Mouse (Mus musculus) left cerebral cortex, postnatal 14 days (tissue): Measurements from ENCODE around the gene Tbpl1. TPM values are rescaled to one million over a fixed set of nuclear protein-coding genes. Genes with fewer than 3 reads are reported as not detected.

Experiments used
- DNase-seq, 2 experiments: peaks; one replicate each; pipeline ENCODE4 v3.0.0; 2021 to 2022; ENCODE audit warnings: low spot score in 2 of 2, mixed read lengths in 1 of 2
- intact Hi-C: fragments of 180-260 bp; cut with DNase I; formaldehyde crosslinking; loops from one replicate; pipeline ENCODE4 v1.15.1; 2025
- long read RNA-seq, 2 experiments: library from polyadenylated mRNA; stranded (forward); transcript quantifications; one replicate each; pipeline ENCODE4 v2.0.0; 2021
- total RNA-seq, 2 experiments: library from RNA; stranded (reverse); gene quantifications; 2 replicates each; pipeline ENCODE4 v1.2.3; 2021

Gene Tbpl1
- total RNA-seq: 10 to 100 TPM; 62.5 to 63.6 TPM
- long read RNA-seq, experiment 1, transcript Tbpl1-202 (7 exons, 2,873 nt): major isoform, 71 of 80 reads
- long read RNA-seq, experiment 1, partial matches to known transcripts: 1 of 80 reads
- long read RNA-seq, experiment 1, other reads (novel, unspliced or antisense): 5 of 80 reads
- long read RNA-seq, experiment 2, transcript Tbpl1-202 (7 exons, 2,873 nt): major isoform, 70 of 80 reads
- long read RNA-seq, experiment 2, partial matches to known transcripts: 5 of 80 reads
- long read RNA-seq, experiment 2, other reads (novel, unspliced or antisense): 5 of 80 reads

DNA sequence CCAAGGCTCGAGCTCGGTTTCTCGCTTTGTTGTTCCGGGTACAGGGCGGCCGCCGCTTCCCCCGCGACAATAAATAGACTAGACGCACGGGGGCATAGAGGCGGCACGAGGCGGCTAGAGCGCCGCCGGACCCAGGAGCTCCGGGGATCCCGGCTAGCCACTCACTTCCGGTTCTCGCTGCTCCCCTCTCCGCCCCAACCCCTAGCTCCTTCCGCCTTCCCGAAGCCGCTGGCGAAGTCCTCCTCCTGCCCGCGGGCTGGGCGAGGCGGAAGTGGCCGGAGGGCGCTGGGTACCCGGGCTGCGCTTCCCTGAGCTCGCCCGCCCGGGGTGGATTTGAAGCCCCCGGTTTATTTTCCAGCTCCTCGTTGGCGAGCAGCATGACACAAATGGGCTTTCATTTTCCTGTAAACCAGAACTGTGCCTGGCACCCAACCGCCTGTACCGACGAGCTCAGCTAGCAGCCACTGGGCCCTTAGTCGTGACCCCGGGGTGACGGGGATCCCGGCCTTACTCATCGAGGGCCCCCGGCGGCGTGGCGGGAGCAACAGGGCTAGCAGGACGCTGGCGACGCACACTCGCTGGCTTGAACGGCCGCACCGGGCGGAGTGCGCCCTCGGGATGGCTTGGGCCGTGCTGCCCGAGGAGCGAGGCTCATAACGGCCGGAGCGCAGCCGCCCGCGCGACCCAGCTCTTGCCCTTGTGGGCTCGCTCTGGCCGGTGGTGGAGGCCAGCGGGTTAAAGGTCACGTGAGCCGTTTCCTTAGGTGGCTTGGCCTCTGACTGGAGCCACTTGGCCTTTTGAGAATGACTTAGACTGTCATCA is at the start of gene Tbpl1:
Tbpl1 (minus strand) TSS at position 667 of the 822 bp plus-strand sequence.
- intact Hi-C loops: no loop called here
- DNase-seq: peak; percentile 95 to 96

DNA sequence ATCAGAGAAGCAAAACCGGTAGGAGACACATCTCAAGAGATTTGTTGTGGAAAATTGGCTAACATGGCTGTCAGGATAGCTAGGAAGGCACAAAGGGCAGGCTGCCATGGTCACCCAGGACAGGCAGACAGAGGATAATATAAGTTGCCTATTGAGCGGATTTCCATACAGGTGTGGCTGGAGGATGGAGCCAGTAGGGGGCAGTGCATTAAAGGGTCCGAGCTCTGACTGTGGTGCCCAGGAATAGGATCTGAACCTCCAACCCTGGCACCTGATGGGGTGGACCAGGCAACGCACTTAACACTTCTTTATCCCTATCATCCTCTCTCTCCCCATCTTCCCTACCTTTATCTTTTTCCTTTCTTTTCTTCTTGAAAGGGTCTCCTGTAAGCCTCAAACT is 49.7 kb upstream of the Tbpl1 start:
- DNase-seq: no peak
- intact Hi-C loops: loop anchor here (10.0 kb wide), 1 partner anchor 993 kb away; no protein-coding TSS in a partner anchor

DNA sequence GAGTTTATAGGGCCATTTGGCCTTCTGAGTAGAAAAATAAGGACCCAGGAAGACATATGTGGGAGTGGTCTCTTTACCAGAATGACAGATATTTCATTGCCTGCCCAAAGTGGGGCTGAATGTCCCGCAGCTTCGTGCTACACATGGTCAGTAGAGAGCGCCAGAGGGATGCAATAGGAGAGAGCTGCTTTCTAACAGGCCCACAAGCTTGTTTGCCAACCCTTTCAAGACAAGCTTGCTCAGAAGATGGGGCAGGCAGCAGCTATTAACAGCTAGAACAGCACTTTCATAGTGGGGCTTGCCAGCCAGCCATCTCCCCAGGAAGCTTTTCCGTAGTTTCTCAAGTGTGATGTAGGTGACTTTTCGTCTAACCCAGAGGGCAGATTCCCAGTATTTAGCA is 46.2 kb upstream of the Tbpl1 start:
- intact Hi-C loops: loop anchor here (2.0 to 5.0 kb wide), 3 partner anchors 63 to 199 kb away; no protein-coding TSS in a partner anchor
- peak; percentile 14 to 38 for DNase-seq

DNA sequence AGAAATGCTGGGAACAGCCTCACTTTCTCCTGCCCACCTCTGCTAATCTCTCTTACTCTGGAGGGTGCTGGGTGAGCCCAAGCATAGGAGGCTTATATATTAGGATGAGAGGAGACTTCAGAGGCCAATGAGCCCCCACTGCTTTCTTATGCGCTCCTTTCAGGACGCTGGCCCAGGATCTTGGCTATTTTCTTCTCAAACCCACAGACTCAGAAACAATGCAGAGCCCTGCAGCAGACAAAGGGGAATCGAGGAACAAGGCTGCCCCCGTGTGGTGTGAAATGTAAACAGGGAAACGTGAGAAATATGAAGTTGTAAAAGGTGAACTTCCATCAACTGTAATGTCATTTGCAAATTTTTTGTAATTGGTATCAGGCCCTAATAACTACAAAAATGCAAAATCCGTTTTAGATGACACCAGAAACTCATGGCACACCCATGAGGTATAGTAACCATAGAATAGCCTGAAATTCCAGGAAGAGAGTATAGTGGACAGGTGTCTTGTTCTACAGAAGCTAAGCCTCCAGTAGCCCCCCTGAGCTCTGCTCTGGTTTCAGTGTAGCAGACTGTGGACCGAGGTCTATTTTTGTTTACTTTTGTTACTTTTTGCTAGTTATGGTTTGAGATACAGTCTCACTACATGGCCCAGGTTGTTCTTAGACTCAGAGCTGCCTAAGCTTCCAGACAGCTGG is 44.4 kb upstream of the Tbpl1 start:
- intact Hi-C loops: loop anchor here (2.0 to 5.0 kb wide), 2 partner anchors 61 to 159 kb away; no protein-coding TSS in a partner anchor
- DNase-seq: peak; percentile 34 to 74

DNA sequence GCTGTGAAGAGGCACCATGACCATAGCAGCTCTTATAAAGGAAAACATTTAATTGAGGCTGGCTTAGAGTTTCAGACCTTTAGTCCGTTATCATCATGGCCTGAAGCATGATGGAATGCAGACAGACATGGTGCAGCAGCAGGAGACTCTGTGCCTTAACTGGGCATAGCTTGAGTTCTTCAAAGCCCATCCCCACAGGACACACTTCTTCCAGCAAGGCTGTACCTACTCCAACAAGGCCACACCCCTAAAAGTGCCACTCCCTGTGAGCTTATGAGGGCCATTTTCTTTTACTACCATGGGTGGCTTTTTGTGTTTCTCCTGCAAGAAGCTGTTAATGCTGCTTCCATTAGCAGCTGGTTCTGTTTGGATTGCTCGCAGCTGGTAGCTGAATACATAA is 43.7 kb upstream of the Tbpl1 start:
- intact Hi-C loops: loop anchor here (5.0 kb wide), 1 partner anchor 158 kb away; no protein-coding TSS in a partner anchor
- no peak for DNase-seq

DNA sequence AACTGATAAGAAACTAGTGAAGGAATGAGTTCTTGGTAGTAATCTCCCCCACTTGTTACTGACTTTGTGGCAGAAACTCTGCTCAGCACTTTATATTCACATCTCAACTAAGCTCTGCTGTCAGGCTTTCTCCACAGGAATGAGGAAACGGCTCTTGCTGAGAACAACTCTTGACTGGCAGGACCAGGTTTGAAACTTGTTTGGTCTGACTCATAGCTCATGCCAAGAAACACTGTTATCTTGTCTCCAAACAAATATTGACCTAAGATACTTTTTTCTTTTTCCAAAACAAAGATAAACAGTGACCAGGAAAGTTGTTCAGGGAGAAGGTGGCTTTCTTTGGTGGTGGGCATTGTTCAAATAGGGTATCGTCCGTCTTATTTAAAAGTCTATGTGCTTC is 42.9 kb upstream of the Tbpl1 start:
- intact Hi-C loops: loop anchor here (5.0 kb wide), 1 partner anchor 157 kb away; no protein-coding TSS in a partner anchor
- no peak for DNase-seq

DNA sequence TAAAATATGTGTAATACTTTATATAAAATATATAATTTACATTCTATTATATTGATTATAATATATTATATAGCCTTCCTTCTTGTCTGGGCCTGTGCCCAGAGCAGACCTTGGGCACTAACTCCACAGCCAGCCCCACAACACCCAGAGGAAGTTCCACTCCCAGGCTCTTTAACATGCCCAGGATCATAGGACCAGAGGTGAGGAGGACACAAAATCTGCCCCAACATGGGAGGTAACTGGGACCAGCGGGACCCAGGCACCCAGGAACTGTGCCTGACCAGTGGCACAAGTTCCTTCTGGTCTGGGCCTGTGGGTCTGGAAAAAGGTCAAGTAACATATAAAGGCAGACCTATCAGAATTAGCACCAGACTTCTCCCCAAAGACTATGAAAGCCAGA is 22.5 kb upstream of the Tbpl1 start:
- intact Hi-C loops: no loop called here
- DNase-seq: no peak

DNA sequence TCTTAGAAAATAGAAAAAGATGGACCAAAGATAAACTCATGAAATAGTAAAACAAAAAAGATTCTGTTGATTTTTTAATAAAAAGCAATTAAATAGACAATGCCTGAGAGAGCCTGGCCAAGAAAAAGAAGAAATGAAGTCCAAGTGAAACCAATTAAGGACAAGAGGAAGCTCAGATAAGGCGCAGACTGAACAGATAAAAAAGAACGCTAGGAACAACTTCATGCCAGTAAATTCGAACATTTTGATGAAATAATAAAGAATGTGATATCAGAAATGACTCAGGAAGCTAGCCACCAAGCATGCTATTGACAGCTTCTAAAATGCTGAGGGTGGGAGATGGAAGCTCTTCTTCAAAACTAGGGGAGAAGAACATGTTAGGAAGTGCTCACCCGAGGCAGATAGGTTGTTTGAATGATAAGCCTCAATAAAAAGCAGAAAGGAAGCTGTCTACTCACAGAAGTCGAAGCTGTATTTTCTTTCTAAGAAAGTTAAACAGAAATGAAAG is 19.5 kb upstream of the Tbpl1 start:
- no peak for DNase-seq
- intact Hi-C loops: no loop called here

DNA sequence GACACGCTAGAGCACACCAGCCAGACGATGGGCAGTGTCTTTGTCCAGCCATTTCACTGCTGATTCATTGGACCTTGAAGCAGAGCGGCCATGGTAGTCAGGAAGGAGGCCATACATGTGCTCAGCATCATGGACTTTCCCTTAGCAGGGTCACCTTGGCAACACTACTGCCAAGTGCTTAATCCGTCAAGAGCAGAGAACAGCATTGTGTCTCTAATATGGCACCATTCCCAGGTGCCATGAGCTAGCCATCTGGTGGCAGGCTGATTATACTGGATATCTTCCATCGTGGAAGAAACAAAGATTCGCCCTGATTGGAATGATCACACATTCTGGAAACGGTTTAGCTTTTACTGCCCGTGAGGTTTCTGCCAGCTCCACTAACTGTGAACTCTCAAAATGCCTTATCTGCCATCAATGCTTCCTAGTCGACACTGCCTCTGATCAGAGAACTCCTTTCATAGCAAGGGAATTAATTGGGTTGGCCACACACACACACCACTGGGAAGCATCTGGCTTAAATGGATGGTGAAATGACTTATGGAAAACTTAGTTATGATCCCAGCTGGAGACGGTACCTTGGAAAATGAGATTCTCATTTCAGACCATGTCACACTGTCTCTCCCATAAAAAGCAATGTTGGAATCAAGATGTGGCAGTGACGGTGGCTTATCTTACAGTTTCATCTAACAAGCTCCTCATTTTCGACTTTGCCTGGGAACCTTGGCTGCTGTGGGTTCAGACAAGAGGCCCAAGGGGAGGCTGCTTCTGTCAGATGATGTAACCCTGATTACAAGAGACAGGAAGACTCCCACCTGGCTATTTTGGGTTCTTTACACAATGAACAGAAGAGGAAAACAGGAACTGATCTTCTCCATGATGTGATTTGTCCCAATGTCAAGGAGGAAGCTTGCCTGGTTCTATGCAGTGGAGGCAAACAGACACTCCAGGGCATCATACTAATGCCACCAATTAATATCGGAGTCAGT is 14.9 kb upstream of the Tbpl1 start:
- DNase-seq: peak; percentile 30 to 72
- intact Hi-C loops: no loop called here

DNA sequence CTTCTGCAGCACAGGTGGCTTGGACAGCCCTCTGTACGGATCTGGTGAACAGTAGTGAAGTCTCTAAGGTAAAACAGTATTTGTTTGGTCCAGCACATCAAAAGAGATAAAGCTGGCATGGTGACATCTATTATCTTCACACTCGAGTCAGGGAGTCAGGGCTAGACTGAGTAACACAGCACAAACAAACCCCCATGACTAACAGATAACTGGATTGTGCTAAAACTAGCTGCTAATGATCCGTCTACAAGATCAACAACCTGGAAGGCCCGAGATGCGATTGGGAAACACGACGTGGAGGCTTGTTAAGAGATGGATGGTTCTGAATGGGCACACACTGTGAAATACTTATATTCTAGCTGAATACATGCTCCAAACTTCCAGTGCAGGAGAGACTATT is 14.2 kb upstream of the Tbpl1 start:
- intact Hi-C loops: no loop called here

DNA sequence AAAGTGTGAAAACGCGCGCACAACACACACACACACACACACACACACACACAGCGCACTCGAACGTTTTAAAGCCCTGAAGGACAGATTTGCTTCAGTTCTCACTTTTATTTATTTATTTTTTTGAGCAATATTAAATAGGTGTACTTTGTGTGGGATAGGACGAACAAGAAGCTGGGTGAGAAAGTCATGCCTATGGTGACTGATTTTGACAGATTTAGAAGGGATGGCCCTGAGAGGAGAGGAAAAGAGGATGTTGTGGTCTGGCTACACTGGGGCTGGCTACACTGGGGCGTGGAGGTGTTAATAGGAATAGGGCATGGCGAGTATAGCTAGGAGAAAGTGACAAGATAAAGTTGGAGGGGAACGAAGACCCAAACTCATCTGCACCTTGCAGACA is 443 bp upstream of the Tbpl1 start:
- no peak for DNase-seq
- intact Hi-C loops: no loop called here

More for the DNA sequence above, 14.2 kb upstream of the Tbpl1 start:
- no peak for DNase-seq

DNA sequence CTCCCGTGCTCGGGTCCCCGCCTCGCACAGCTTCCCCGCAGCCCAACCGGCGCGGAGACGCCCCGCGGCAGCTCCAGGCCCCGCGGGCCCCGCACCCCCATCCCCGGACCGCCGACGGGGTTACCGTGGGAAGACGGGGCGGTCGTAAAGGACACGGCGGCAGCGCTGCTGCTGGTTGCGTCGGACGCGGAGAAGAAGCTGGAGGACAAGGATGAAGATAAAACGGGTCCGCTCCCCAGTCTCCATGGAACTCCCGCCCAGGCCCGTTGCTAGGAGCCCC is 806 bp downstream of the Tbpl1 start:
- intact Hi-C loops: no loop called here
- DNase-seq: no peak

DNA sequence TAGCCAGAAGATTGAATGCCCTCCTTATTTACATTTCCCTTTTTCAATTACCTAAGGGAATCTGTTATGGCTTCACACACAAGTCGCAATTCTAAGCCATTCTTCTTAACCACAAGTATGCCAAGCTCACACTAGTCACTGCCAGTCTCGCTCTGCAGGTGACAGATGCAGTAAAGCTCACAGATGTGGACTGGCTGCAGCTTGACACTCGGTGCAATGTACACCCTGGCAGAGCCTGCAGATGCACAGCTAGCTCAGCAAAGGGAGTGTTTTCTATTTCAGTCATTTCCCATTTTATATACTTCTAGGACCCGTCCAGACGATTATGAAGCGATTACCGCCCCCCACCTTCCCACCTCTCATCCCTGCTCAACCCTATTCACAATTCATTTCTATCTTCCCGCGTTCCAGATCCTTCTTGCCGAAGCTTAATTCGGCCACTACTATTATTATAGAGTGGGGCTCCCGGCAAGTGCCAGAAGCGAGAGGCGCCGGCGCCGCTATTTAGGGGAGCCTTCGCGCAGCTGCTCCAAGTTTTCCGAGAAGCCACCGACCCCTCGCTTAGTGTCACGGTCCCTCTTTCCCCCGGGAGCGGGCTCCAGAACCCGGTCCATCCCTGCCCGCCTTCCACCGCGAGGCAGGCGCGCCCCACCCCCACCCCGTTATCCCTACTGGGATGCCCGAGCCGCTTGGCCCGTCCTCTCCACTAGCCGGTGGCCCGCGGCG is 1.3 kb downstream of the Tbpl1 start:
- intact Hi-C loops: no loop called here
- DNase-seq: peak; percentile 22 to 27

DNA sequence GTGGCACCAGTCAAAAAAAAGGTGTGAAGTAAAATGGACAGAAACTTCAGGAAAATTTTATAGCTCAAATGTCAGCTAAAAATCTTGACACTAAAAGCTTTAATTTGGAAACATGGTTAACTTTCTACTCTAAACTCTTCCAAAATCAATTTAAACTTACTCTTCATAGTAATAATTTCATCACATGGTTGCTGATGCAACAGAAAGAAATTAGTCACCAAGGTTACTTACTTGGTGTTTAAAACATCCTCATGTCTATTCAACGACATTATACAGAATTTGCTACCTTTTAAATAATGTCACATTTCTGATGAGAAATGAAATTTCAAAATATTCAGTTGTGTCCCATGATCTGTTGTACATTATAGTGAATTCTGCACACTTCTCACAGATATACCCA is 3.5 kb downstream of the Tbpl1 start:
- DNase-seq: no peak
- intact Hi-C loops: no loop called here

DNA sequence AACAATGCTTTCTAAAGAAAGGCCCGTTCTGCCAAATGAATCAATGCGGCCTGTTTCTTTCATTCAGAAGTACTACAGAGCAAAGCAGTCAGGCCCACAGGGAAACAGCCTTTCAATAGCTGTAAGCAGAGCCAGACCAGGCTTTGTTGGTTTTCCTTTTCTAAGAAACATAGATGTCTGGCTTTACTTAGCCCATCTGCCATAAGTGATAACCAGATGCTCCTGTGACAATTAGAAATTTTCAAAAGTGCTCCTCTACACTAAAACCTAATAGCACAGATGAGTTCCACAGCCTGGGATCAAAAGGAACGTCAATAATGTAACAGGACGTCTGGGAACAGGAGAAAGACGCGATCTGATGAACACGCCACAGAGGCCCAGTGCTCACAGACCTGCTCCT is 5.4 kb downstream of the Tbpl1 start:
- intact Hi-C loops: no loop called here
- DNase-seq: no peak

DNA sequence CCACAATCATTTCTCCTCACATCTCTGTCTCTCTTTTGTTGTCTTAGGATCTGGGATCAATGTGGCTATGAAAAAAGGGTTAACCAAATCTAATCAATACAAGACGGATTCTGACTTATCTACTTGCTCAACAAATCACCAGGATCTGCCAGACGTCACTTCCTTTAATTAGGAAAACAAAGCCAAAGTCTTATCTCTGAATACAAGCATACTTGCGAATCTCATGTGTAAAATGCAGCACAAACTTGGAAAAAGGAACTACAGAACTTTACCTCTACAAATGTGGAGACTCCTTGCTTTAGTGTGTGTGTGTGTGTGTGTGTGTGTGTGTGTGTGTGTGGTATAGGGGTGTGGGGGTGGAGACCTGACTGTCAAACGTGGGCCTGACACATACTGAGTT is 6.6 kb downstream of the Tbpl1 start:
- intact Hi-C loops: no loop called here
- no peak for DNase-seq

DNA sequence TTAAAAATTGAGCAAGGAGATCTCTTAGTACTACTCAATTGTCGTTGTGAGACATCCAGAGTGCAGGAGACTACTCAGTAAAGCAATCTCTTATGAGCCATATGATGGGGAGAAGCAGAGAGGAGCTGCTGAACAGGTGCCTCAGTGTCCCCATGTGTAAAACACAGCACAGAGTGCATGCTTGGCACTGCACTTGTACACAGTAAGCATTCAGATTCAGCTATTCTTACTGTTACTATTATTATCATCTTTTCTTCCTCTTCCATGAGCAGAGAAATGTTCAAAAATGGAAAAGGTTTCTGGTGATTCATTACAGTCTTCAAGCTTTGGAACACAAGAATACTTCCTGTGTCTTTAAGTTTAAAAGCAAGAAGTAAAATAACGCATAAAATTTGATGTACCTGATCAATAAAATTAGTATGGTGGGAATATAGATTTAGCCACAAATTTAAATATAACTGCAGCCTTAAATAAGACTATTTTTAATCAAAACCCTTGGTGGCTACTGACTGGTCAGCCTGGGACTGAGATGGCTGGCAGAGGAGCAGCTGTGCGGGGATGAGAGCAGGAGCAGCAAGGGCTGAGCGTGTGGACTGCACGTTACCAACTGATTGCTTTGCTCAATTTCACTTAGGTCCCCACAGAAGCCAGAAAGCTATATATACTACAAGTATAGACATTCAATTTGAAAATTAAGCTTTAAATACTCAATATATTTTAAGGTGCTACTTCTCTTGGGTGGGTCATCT is 10.8 kb downstream of the Tbpl1 start:
- intact Hi-C loops: no loop called here

DNA sequence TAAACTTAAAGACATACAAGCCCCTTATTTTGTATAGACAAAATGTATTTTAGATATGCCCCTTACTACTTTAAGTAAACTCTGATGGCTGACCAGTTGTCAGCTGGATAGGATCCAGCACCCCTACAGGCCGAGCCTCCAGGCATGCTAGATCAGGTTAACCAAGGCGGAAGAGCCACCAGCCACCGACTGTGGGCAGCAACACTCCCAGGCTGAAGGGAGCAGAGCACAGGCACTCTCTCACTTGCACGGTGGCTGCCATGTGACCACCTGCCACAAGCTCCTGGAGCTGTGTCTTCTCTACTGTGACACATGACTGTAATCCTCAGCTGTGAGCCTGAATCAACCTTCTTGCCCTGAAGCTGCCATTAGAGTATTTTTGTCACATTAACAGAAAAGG is 13.3 kb downstream of the Tbpl1 start:
- DNase-seq: no peak
- intact Hi-C loops: loop anchor here (10.0 kb wide), 1 partner anchor 104 kb away; no protein-coding TSS in a partner anchor

More for the DNA sequence above, 10.8 kb downstream of the Tbpl1 start:
- DNase-seq: no peak
